Mouse (Mus musculus) embryonic facial prominence, embryonic 14.5 days (tissue): ENCODE data around the gene Scaf4. TPM values are rescaled to one million over a fixed set of nuclear protein-coding genes. Genes with fewer than 3 reads are reported as not detected.

Experiments used
- ATAC-seq: fragments of 200-750 bp; cut with Nextera tagmentation; 2 replicates; pipeline ENCODE4 v1.8.0; 2017; ENCODE audit warnings: low read depth, moderate number of reproducible peaks, moderate TSS enrichment
- DNase-seq: peaks from one replicate; pipeline ENCODE4 v3.0.0-alpha.2; 2015; ENCODE audit warnings: low spot score
- H3K27ac ChIP-seq: fragments of 300-500 bp; sonication (generic); replicated peaks from 2 replicates; pipeline ENCODE4 v1.5.1; 2014; ENCODE audit warnings: low read depth, mild to moderate bottlenecking, low read length, moderate library complexity
- H3K27me3 ChIP-seq: fragments of 300-500 bp; sonication (generic); replicated peaks from 2 replicates; pipeline ENCODE4 v1.6.1; 2014; ENCODE audit warnings: low read length; ENCODE audit not compliant: control insufficient read depth, insufficient read depth
- H3K36me3 ChIP-seq: fragments of 300-500 bp; sonication (generic); 2 replicates; pipeline ENCODE4 v1.6.1; 2014; ENCODE audit warnings: low read length, mixed read lengths; ENCODE audit not compliant: control insufficient read depth, insufficient read depth
- H3K4me1 ChIP-seq: fragments of 300-500 bp; sonication (generic); 2 replicates; pipeline ENCODE4 v1.6.1; 2014; ENCODE audit warnings: antibody characterized with exemption, low read length; ENCODE audit not compliant: control insufficient read depth, insufficient read depth
- H3K4me2 ChIP-seq: fragments of 300-500 bp; sonication (generic); 2 replicates; pipeline ENCODE4 v1.6.1; 2014; ENCODE audit warnings: low read depth, mild to moderate bottlenecking, low read length, moderate library complexity, mixed read lengths
- H3K4me3 ChIP-seq: fragments of 300-500 bp; sonication (generic); 2 replicates; pipeline ENCODE4 v1.5.1; 2014; ENCODE audit warnings: low read depth, mild to moderate bottlenecking, low read length
- H3K9ac ChIP-seq: fragments of 300-500 bp; sonication (generic); 2 replicates; pipeline ENCODE4 v1.6.1; 2014; ENCODE audit warnings: low read depth, mild to moderate bottlenecking, low read length, moderate library complexity, mixed read lengths
- H3K9me3 ChIP-seq: fragments of 300-500 bp; sonication (generic); 2 replicates; pipeline ENCODE4 v1.6.1; 2016; ENCODE audit warnings: low read length; ENCODE audit not compliant: control insufficient read depth
- WGBS: fragments of 180-500 bp; shearing (Covaris S2); extraction: QIAGEN DNeasy Blood & Tissue Kit; methylation state at CpG from one replicate; pipeline ENCODE4 v1.1.7; 2014; 5-methylcytosine and 5-hydroxymethylcytosine counted together
- polyA plus RNA-seq: library from polyadenylated mRNA; unstranded; fragments of >200 nt; fragmentation: Nextera tagmentation; extraction: Ambion mirVana; gene quantifications from 2 replicates; pipeline ENCODE4 v1.2.1, GENCODE M21; 2014

Gene Scaf4
- polyA plus RNA-seq, 1 experiment from 2014 or later = 23.6 TPM

DNA sequence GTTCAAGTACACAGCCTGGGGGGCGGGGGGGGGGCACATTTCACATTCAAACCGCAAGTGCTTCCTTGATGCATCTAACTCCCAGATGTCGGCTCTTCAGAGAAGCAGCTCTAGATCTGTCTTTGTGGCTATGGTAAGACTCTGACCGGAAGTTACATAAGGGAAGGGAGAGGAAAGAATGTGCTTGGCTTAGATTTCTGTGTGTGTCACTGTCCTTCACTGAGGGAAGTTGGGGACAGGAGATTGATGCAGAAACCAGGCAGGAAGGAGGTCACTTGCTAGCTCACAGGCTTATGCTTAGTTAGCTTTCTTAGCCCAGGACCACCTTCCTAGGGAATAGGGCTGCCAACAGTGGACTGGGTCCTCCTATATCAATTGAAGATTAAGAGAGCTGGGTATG lies 31.6 kb upstream of the Scaf4 start:
- Histone ChIP-seq H3K9me3 (no peaks in the 10 kb centered on the region), H3K27me3 (no peaks in the 10 kb centered on the region), H3K36me3 (no peaks in the 10 kb centered on the region), H3K4me3 (no peak overlapping the region), H3K4me1 (no peaks in the 10 kb centered on the region), H3K27ac (no peak overlapping the region), H3K4me2 (no peak overlapping the region), H3K9ac (no peak overlapping the region)
- no peak for DNase-seq
- WGBS = 79% methylated on average over 4 of the region's 4 CpGs
- ATAC-seq = no peak

DNA sequence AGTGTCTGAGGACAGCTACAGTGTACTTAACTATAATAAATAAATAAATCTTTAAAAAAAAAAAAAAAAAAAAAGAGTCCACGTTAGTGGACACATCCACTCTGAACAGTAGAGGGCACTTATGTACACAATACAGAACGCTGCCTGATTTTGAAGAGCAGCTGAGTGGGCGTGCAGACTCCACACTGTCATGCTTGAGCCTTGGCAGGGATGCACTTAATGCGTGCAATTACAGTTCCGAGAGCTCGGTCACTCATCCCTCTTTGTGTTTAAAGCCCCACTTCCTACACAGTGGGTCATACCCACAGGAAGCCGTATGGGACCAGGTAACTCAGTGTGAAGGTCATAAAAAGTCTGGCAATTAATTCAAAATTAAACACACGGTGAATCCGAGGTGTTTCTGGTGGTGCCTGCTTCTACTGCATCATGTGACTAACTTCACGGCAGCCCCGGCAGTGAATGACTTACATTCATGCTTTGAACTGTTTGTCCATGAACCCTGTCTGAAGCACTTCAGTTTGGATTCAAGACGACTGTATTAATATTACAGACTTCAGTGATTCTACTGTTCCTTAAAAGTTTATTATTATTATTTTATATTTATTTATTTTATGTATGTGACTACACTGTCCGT lies 28.3 kb upstream of the Scaf4 start:
- Histone ChIP-seq H3K27me3 (no peaks in the 10 kb centered on the region), H3K36me3 (no peaks in the 10 kb centered on the region), H3K27ac (no peak overlapping the region), H3K4me3 (no peak overlapping the region), H3K9me3 (no peaks in the 10 kb centered on the region), H3K9ac (no peak overlapping the region), H3K4me2 (no peak overlapping the region), H3K4me1 (no peaks in the 10 kb centered on the region)
- peak; percentile 77 for DNase-seq
- WGBS = 62% methylated on average over 13 of the region's 13 CpGs
- peak; percentile 86 for ATAC-seq

DNA sequence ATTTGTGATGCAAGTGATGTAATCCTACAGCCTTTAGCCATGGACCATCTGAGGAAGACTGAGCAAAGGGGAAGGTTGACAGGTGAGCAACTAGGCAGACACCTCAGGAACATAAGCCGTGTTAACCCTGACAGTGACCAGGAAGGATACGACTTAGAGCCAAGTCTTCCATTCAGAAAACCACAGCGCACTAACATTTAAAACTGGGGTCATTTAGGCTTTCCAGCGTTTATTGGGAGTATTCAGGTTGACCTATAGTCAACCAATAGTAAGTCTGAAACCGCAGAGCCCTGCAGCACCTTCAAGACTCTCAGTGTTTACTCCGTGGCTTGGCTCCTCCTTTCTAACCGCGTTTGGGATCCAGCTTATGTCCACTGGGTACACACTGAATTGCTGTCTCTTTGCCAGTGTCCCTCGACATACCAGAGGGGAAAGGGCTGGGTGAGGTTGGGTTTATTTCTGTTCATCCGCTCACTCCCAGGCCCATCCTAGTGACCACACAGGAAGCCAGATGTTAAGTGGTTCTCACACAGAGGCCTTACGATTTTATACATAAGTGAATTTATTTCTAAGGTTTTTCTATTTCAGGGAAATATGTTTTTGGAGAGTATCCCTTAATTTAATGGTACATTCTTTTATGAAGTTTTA lies 26.3 kb upstream of the Scaf4 start:
- ATAC-seq (no peak), DNase-seq (no peak)
- no peaks in the 10 kb centered on the region for H3K9me3 ChIP-seq
- H3K27ac ChIP-seq = no peak overlapping the region
- no peak overlapping the region for H3K4me2 ChIP-seq
- H3K4me3 ChIP-seq = no peak overlapping the region
- H3K4me1 ChIP-seq = no peaks in the 10 kb centered on the region
- 79% methylated on average over 11 of the region's 11 CpGs for WGBS
- no peak overlapping the region for H3K9ac ChIP-seq
- no peaks in the 10 kb centered on the region for H3K36me3 ChIP-seq
- no peaks in the 10 kb centered on the region for H3K27me3 ChIP-seq

DNA sequence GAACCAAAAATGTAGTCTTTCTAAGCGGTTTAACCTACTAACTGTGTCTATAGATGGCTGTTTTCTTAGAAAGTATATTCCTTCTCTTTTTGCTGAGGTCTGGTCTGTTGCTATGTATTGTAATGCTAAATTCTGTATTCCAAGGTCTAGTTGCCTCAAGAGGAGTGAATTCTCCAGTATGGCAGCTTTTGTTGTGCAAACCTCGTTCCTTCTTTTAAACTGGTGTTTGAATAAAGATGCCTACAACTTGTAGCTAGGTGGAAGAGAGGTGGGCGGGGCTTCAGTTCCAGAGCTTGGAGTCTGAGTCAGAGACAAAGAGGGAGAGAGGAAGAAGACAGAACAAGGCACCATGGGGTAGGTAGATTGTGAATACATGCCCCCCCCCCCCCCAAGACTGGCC lies 25.5 kb upstream of the Scaf4 start:
- Histone ChIP-seq H3K27ac (no peak overlapping the region), H3K9ac (no peak overlapping the region), H3K4me1 (no peaks in the 10 kb centered on the region), H3K9me3 (no peaks in the 10 kb centered on the region), H3K4me2 (no peak overlapping the region), H3K36me3 (no peaks in the 10 kb centered on the region), H3K4me3 (no peak overlapping the region), H3K27me3 (no peaks in the 10 kb centered on the region)
- DNase-seq = no peak
- WGBS = 58% methylated on average over 3 of the region's 3 CpGs
- ATAC-seq = no peak

DNA sequence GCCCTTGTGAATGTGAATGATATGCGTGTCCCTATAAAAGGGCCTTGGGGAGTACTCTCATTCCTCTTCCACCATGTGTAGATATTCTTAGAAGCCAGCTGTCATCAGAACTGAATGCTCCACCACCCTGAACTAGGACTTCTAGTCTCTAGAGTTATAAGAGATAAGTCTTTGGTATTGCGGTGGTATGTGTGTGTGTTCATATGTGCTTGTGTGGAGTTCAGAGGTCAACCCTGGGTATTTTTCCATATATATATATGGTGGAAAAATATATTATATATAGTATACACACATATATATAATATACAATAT lies 19.6 kb upstream of the Scaf4 start:
- no peaks in the 10 kb centered on the region for H3K9me3 ChIP-seq

DNA sequence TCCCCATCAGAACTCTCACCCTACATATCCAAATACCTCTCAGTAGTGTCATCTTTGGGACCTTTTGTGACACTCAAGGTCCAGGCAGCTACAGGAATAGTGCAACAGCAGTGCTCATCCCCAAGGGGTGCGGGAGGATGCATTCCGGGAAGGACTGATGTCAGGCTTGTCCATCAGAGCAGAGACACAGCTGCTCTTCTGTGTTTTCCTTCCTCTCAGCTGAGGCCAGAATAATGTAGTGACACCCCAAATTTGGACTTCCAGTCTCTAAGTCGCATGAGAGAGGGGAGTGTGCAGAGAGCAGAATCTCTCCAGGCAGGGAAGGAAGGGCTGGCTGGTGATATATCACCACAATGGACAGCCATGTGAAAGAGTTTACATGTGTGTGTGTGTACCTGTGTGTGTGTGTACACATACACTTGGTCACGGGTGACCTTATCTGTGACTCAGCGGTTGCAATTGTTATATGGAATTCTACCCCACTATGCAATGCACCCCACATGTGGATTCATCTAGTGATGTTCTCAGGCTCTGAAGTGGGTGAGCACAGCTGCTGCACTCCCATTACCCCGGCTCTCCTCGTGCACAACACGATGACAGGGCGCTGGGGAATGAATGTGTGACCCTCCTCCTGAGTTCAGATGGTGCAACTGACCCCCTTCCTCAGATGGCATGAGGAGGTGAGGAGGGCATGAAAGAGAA lies 19.1 kb upstream of the Scaf4 start:
- Histone ChIP-seq H3K4me2 (no peak overlapping the region), H3K4me3 (no peak overlapping the region), H3K9me3 (no peaks in the 10 kb centered on the region), H3K4me1 (no peaks in the 10 kb centered on the region), H3K9ac (no peak overlapping the region), H3K36me3 (no peaks in the 10 kb centered on the region), H3K27me3 (0 out of 2 replicates have a peak, but pooled peaks cover 5% of the 10 kb centered on the region), H3K27ac (no peak overlapping the region)
- DNase-seq = peak; percentile 11
- 65% methylated on average over 9 of the region's 9 CpGs for WGBS
- peak; percentile 64; the same call in 1 of the 2 replicates for ATAC-seq

More for the DNA sequence above, 19.6 kb upstream of the Scaf4 start:
- ATAC-seq (no peak), DNase-seq (peak; percentile 24)
- Histone ChIP-seq H3K4me3 (no peak overlapping the region), H3K36me3 (no peaks in the 10 kb centered on the region), H3K4me2 (no peak overlapping the region), H3K27me3 (0 out of 2 replicates have a peak, but pooled peaks cover 5% of the 10 kb centered on the region), H3K27ac (no peak overlapping the region), H3K4me1 (no peaks in the 10 kb centered on the region), H3K9ac (no peak overlapping the region)
- WGBS = 82% methylated on average over 2 of the region's 2 CpGs

DNA sequence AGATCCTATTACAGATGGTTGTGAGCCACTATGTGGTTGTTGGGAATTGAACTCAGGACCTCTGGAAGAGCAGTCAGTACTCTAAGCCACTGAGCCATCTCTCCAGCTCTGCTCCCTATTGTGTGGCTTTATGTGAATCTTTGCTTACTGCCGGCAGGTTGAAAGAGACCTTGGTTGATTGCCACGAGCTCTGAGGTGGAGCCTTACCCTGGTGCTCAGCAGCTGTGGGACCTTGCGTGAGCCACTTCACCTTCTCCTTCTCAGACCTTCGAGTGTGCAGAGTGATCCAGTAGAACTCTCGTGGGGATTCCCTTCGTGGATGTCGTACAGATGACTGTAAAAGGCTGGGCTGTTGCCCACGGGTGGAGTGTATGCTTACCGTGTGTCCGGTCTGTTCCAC lies 17.4 kb upstream of the Scaf4 start:
- Histone ChIP-seq H3K27me3 (0 out of 2 replicates have a peak, but pooled peaks cover 5% of the 10 kb centered on the region), H3K27ac (no peak overlapping the region), H3K36me3 (no peaks in the 10 kb centered on the region), H3K4me3 (no peak overlapping the region), H3K9me3 (no peaks in the 10 kb centered on the region), H3K9ac (no peak overlapping the region), H3K4me2 (no peak overlapping the region), H3K4me1 (no peaks in the 10 kb centered on the region)
- ATAC-seq = no peak
- WGBS = 82% methylated on average over 10 of the region's 10 CpGs
- DNase-seq = no peak

DNA sequence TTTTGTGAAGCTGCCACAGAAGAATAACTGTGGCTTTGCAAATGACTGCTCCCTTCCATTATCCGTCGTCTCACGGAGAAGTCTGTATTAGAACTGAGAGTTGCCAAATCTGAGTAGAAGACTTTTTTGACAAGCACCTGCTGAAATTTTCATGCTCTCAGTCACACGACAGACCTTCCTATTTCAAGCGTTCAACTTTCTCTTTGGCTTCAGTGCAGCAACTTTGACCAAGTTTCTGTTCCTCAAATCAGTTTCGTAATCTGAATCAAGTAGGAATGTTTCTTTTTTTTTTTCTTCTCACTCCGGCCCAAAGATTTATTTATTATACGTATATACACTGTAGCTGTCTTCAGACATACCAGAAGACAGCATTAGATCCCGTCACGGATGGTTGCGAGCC lies 16.6 kb upstream of the Scaf4 start:
- 0 out of 2 replicates have a peak, but pooled peaks cover 5% of the 10 kb centered on the region for H3K27me3 ChIP-seq
- H3K36me3 ChIP-seq = no peaks in the 10 kb centered on the region
- H3K27ac ChIP-seq = no peak overlapping the region
- no peak overlapping the region for H3K4me2 ChIP-seq
- 87% methylated on average over 11 of the region's 11 CpGs for WGBS
- no peak overlapping the region for H3K9ac ChIP-seq
- DNase-seq (no peak), ATAC-seq (no peak)
- no peaks in the 10 kb centered on the region for H3K9me3 ChIP-seq
- H3K4me3 ChIP-seq = no peak overlapping the region
- H3K4me1 ChIP-seq = no peaks in the 10 kb centered on the region
